Mouse (Mus musculus) stomach, postnatal 0 days (tissue): ENCODE results near the gene Bpifa1.

ENCODE experiments used
- CTCF ChIP-seq: IDR thresholded peaks from 2 replicates; pipeline ENCODE4 v1.5.1; 2016; ENCODE audit warnings: antibody characterized with exemption, low read depth, mild to moderate bottlenecking, moderate library complexity
- EP300 ChIP-seq: optimal IDR thresholded peaks from 2 replicates; pipeline ENCODE3; 2016; ENCODE audit warnings: antibody characterized with exemption

DNA sequence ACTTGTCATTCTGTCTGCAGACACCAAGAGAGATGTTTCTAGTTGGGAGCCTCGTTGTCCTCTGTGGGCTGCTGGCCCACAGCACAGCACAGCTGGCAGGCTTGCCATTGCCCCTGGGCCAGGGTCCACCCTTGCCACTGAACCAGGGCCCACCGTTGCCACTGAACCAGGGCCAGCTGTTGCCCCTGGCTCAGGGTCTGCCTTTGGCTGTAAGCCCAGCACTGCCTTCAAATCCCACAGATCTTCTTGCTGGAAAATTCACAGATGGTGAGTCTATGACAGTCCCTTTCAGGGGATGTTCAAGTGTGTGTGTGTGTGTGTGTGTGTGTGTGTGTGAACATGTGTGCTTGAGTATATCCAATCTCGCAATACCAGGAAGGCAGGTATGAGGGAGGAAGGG lies 1.1 kb downstream of the Bpifa1 start:
- no peak for TF ChIP-seq CTCF
- TF ChIP-seq EP300 = no peak
